Mouse (Mus musculus) heart, adult 9 months (tissue): Measurements from ENCODE around the gene Exo1.
A peak's percentile ranks its signal among the peaks of the same experiment; 100 is the strongest.

Experiments
- DNase-seq, 2 experiments: peaks; one replicate each; pipeline ENCODE4 v3.0.0; 2022; ENCODE audit warnings: low spot score in 2 of 2

The Exo1 gene

DNA sequence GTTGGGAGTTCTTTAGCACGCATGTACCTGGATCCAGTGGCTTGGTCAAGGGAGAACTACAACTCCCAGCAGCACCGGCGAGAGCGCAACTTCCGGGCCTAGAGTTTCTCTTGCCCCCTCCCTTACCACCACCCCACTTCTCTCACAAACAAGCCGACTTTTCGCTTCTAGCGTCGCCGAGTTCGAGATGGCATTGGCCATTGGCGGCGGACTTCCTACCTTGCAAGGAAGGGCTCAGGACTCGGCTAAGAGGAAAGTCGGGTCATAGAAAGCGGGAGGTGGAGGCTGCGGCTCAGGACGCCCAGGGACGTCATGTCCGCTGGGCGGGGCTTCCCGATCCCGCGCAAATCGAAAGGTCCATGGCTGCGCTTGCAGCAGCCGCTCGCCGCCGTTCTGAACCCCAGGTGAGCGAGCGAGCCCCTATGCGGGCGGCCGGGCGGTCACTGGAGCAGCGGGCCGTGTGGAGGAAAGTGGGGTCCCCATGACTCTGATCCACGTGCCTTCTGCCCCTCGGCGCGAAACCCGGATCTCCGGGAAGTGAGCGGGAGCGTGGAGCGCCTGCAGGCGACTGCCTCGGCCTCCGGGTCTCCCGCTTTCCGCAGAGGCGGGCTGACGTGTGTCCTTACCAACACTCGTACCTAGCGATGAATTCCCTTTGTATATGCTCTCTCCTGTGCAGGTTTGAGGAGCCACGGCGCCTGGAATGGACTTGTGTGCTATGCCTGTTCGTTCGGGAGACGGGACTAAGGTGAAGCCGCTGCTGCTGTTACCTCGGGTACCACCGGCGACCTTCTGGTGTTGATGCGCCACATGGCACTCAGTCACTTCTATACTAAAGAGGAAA lies at the start of gene Exo1:
Exo1 (plus strand) TSS at position 129 of the 844 bp plus-strand sequence.
- DNase-seq = peak; percentile 82 to 88

DNA sequence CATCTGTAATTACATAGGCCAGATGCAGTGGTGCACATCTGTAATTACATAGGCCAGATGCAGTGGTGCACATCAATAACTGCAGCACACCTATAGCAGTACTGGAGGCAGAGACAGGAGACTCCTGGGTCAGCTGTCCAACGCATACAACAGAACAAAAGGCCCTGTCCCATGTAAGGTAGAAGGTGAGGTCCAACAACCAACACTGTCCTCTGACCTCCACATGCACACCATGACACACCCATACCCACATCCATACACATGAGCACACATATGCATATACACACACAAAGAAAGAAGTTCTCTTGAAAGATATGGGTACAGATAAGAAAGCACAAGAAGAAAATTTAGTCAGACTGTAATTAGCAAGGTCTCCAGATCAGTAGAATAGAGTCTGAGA lies 24.9 kb upstream of the Exo1 start:
- no peak for DNase-seq

DNA sequence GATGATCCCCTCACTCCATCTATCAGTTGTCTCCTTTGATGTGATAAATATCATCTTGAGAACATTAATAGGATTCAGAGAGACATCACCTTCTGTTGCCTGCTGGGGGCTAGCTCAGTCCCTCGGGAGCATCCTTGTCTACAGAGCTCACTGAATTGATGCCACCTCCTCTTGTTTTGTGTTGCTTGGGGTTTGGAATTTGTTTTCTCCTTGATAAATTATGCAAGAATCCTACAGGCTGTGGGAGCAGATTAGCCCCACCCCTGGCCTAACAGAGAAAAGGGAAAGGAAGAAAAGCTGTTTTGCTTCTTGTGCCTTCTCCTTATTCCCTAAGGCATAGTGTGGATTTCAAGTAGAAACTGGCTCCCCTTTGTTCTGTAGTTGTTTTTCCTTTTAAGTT lies 13.3 kb upstream of the Exo1 start:
- DNase-seq = no peak

GRCm38 (mm10) chr1:175867558-175867957 lies 12.8 kb upstream of the Exo1 start:
- no peak for DNase-seq

DNA sequence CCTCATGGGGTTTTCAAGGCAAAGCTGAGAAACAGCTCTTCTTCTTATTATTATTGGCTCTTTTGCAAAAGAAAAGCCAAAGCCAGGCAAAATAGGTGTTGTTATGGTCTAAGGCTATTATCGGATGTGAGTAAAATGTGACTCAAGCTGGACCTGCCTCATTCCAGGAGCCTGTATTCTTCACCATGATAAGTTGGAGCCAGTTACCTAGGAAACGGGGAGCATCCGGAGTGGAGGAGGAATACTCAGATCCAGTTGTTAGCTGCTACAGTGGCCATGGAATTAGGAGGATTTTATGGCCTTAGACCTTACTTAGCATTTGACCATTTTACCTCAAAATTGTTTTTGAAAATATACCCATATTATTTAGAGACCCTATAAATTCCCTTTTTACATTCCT lies 9.7 kb upstream of the Exo1 start:
- DNase-seq = no peak

- peak; percentile 47 to 57 for DNase-seq
Measured at GRCm38 (mm10) chr1:175872028-175872816, 8.2 kb upstream of the Exo1 start.

- no peak for DNase-seq
Measured at GRCm38 (mm10) chr1:175883398-175883797, 3.0 kb downstream of the Exo1 start.

GRCm38 (mm10) chr1:175893263-175893662 lies 12.9 kb downstream of the Exo1 start:
- DNase-seq = no peak

GRCm38 (mm10) chr1:175893726-175894125 lies 13.3 kb downstream of the Exo1 start:
- DNase-seq = no peak

- no peak for DNase-seq
Measured at GRCm38 (mm10) chr1:175911207-175911606, 30.8 kb downstream of the Exo1 start.

DNA sequence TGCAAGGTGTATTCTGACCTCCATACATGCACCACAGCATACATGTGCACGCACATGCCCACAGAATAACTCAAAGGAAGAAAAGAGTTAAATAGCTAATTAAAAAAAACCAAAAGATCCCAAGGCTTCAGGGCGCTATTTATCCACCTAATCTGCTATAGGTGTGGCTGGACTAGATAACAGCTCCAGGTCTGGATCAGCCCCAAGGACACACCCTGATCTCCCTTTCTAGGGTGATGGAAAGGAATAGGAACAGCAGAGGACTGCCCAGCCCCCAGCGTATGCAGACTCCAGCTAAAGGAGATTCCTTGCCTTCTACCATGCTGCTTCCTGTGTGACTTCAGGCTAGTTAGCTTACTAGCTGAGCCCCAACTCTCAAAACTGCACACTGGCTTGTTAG lies 31.7 kb downstream of the Exo1 start:
- no peak for DNase-seq

GRCm38 (mm10) chr1:175913728-175914303 lies 33.4 kb downstream of the Exo1 start:
- DNase-seq = no peak

DNA sequence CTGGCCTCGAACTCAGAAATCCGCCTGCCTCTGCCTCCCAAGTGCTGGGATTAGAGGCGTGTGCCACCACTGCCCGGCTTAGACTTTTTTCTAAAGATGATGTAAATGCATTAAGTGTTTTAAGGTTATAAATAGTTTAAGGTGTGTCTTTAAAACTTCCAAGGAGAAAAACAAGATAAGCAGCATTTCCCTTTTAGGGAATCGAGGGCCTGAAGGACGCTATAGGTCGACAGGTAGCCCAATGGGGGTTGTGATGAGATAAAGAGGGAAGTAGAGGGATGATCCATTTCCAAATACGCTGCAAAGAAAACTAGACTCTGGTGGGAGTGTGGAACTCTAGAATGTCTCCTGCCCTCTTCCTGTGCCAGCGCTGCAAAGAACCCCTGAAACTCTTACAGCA lies 39.6 kb downstream of the Exo1 start, which contains the start of gene Gm38100:
Gm38100 (plus strand) TSS at position 301 of the 400 bp plus-strand sequence.
- DNase-seq = no peak

- DNase-seq = peak; percentile 24 to 27
Measured at GRCm38 (mm10) chr1:175921091-175921490, 40.7 kb downstream of the Exo1 start.

GRCm38 (mm10) chr1:175923848-175924787 lies 43.7 kb downstream of the Exo1 start:
- peak; percentile 10 to 58 for DNase-seq

DNA sequence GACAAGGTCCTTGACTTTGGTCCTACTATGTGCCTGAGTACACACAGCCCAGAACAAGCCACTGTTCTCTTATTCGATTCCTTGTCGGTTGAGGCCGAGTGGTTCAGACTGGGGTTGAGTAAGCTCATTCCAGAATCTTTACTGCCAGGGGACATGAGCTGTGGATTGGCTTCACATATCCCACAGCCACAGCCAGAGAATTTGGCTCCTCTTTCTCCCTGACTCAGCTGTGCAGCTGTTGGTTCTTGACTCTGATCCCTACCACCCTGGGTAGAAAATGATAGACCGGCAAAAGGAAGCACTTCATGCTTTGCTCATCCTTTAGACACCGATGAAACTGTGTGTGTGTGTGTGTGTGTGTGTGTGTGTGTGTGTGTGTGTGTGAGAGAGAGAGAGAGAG lies 51.0 kb downstream of the Exo1 start:
- DNase-seq = peak; percentile 8 to 38

DNA sequence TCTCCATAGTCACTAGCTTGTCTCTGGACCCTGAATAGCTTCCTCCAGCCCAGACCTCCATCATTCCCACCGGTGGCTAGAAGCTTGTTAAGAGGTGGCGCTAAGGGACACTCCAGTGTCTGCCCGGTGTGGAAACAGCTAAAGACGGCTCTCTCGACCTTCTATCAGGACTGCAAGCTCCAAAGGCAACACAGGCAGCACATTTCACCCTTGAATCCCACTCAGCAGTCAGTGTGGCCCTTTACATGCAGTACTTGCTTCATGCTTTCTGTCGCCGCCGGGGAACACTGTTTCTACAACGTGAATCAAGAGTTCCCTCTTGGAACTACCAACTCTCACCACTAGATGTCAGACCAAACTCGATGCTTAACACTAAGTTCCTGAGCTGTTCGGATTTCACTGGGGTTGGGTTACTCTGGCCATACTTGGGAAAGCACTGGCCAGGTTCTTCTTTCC lies 55.9 kb downstream of the Exo1 start:
- peak; percentile 6 to 29 for DNase-seq

DNA sequence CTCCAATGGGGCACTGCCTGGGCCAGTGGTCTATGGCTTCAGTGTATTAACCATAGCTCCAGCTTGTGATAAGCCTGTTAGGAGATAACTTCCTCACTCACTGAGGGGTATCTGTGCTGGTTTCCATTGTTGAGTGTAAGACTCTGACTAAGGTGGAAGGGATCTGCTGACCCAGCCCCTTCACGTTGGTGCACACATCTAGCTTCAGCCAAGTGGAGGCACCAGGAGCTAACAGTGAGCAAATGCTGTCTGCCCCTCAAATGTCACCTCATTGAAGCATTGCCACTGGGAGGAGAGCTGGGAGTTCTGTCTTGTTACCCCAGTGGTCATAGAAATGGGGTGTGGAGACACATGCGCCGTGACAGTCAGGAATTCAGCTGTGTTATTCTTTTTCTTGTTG lies 58.4 kb downstream of the Exo1 start:
- DNase-seq = no peak

DNA sequence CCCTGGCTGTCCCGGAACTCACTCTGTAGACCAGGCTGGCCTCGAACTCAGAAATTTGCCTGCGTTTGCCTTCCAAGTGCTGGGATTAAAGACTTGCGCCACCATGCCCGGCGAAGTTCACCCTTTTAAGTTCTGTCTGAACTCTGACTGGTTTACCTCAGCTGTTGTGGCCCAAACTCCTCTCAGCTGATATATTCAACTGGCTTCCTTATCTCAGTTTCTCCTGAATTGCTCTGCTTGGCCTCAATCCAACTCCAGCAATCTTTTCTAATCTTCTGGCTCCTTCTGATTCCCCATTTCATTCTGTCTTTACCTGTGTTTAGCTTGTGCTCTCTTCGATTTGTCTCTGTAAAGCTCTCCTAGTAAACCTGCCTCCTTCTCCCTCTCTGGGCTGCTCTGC lies 62.8 kb downstream of the Exo1 start:
- DNase-seq = no peak

- DNase-seq = no peak
Measured at GRCm38 (mm10) chr1:175946718-175947315, 66.4 kb downstream of the Exo1 start.

GRCm38 (mm10) chr1:175950421-175950820 lies 70.0 kb downstream of the Exo1 start:
- no peak for DNase-seq
